Mouse (Mus musculus): ENCODE data around the gene Pepd. TPM values are rescaled to one million over a fixed set of nuclear protein-coding genes. Genes with fewer than 3 reads are reported as not detected.

Gene Pepd
- 50.8 and 53.4 TPM in 2 replicates for polyA plus RNA-seq (2015; fragmentation: Nextera tagmentation; extraction: Ambion mirVana)

DNA sequence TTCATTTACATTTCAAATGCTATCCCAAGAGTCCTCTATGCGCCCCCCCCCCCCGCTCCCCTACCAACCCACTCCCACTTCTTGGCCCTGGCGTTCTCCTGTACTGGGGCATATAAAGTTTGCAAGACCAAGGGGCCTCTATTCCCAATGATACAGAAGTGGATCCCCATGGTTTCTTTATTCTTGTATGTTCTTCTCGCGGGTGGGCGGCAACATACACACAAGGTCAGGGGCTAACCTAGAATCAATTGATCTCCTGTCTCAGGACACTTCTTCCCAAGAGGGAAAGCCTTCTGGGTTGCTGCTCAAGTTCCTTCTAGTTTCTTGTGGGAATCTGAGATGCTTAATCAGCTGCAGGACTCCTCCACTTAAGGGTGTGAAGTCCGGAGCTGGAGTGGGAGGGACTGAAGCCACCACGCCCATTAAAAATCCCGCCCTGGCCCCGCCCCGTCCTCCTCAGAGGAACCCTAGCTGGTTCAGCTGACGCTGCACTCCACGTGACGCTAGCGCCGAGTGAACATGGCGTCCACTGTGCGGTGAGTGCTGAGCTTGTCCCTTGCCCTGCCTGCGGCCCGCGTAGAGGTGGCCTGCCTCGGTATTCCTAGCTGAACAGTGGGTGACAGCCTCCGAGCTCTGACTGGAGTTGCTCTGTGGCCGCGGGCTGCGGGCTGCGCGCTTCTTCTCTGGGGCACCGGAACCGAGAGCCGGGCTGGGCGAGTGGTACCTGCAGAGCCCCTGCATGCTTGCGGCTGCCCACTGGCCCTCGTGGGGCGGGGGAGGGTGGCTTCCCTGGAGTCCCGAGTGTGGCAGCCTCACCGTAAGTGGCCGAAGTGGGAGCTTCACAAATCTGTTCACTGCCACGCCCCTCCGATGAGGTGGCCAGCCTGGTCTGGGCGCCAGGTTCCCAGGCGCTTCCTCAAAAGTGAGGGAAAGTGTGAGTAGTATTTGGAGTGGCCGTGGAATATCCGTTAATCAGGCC is at the start of gene Pepd:
TSS of gene Pepd (plus strand) at position 461 of the 979 bp plus-strand sequence.
- H3K4me3 ChIP-seq: peak within 1 kb of the TSS; percentile 95
- 6% methylated on average over 44 of the region's 44 CpGs for WGBS
- H3K4me1 ChIP-seq: peaks cover 14% of the 10 kb centered on the region
- H3K9ac ChIP-seq: peak within 1 kb of the TSS; percentile 83
- H3K27ac ChIP-seq: no peak within 1 kb of the TSS
- peaks cover 11% of the 10 kb centered on the region; the same call in 1 of the 2 replicates for H3K27me3 ChIP-seq
- no peaks in the 10 kb centered on the region for H3K9me3 ChIP-seq
- no peaks in the 10 kb centered on the region for H3K36me3 ChIP-seq
- H3K4me2 ChIP-seq: peak within 1 kb of the TSS; percentile 93
- ATAC-seq (ENCODE audit: insufficient number of reproducible peaks, insufficient read depth, low FRiP score, low TSS enrichment, low read depth): peak; percentile 93

DNA sequence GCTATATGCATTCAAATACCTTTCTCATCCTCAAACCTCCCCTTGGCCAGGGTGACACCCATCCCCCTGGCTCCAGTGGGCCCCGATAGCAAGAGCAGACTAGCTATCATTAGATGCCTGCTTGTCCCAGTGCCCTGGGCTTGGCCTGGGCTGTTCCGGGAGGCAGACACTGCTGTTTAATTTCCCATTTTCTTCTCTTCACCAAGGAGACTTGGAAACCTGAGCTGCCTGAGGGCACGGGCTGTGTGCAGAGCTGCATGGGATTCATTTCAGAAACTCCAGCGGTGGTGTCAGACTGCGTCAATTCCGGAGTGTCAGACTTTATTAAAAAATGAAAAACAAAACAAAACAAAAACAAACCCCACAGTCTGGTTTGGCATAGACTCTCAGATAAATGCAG is 44.9 kb upstream of the Pepd start:
- Histone ChIP-seq H3K4me2 (no peak overlapping the region), H3K27me3 (no peaks in the 10 kb centered on the region), H3K27ac (no peak overlapping the region), H3K9ac (no peak overlapping the region), H3K36me3 (no peaks in the 10 kb centered on the region), H3K4me1 (peaks cover 16% of the 10 kb centered on the region), H3K4me3 (no peak overlapping the region), H3K9me3 (no peaks in the 10 kb centered on the region)
- ATAC-seq (ENCODE audit: insufficient number of reproducible peaks, insufficient read depth, low FRiP score, low TSS enrichment, low read depth): no peak
- WGBS: 16% methylated on average over 6 of the region's 6 CpGs

DNA sequence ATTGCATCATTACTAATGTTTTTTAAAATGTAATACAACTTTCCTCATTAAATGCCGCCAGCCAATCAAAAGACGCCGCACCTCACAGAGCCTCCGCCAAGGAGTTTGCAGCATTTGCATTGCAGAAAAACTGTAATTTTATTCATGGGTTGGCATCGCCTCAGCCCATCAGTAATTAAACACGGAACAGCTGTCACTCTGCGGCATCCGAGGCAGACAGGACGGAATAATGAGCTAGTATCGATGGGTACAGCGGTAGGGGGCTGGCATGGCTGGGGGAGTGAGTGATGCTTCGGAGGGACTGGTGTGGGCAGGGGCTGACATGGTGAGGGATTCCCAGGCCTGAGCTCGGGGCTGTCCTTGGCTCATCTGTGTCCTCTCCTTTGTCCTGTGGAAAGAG is 42.5 kb upstream of the Pepd start:
- WGBS: 83% methylated on average over 13 of the region's 13 CpGs
- Histone ChIP-seq H3K27ac (no peak overlapping the region), H3K9ac (no peak overlapping the region), H3K9me3 (no peaks in the 10 kb centered on the region), H3K4me3 (no peak overlapping the region), H3K4me1 (peaks cover 16% of the 10 kb centered on the region), H3K4me2 (no peak overlapping the region), H3K27me3 (no peaks in the 10 kb centered on the region), H3K36me3 (no peaks in the 10 kb centered on the region)
- ATAC-seq (ENCODE audit: insufficient number of reproducible peaks, insufficient read depth, low FRiP score, low TSS enrichment, low read depth): no peak

DNA sequence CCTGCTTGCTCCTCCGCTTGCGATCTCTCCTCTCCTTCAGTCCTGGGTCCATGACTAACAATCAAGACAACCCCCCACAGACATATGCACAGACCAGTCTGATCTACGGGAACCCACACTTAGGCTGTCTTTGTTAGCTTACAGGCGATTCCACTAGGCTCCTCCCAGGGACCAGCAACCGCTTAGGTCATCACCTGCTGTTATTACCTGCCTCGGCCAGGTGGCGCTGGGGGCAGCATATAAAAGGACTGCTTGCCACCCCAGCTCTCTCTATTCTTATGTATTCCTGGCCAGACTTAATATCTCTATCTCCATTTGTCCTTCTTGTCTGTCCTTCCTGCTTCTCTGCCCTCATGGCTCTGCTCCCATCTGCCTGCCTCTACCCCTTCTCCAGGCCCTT is 35.4 kb upstream of the Pepd start:
- Histone ChIP-seq H3K27me3 (no peaks in the 10 kb centered on the region), H3K9me3 (no peaks in the 10 kb centered on the region), H3K4me3 (no peak overlapping the region), H3K9ac (no peak overlapping the region), H3K27ac (no peak overlapping the region), H3K4me2 (no peak overlapping the region), H3K36me3 (no peaks in the 10 kb centered on the region), H3K4me1 (peaks cover 8% of the 10 kb centered on the region)
- no peak for ATAC-seq (ENCODE audit: insufficient number of reproducible peaks, insufficient read depth, low FRiP score, low TSS enrichment, low read depth)
- 65% methylated on average over 7 of the region's 7 CpGs for WGBS

DNA sequence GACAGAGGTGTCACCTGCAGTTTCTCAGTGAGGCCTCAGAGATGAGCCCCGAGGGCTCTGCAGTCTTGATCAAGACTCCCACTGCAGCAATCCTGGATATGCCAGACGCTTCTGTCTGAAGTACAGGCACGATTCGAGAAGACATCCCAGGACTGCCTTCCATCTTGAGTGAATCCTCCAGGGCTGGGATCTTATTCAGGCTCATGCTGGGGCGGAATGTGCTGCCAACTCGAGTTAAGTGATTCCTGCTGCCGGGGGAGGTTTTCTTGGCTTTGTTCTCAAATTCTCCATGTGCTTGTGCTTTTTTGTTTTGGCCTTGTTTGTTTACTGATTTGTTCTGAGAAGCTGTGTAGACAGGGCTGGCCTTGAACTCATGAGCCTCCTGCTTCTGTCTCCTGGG is 34.4 kb upstream of the Pepd start:
- no peaks in the 10 kb centered on the region for H3K27me3 ChIP-seq
- H3K4me2 ChIP-seq: no peak overlapping the region
- no peak overlapping the region for H3K27ac ChIP-seq
- H3K36me3 ChIP-seq: no peaks in the 10 kb centered on the region
- H3K9me3 ChIP-seq: no peaks in the 10 kb centered on the region
- H3K4me1 ChIP-seq: peaks cover 8% of the 10 kb centered on the region
- peak overlapping the region; percentile 11; the same call in 1 of the 2 replicates for H3K9ac ChIP-seq
- ATAC-seq (ENCODE audit: insufficient number of reproducible peaks, insufficient read depth, low FRiP score, low TSS enrichment, low read depth): no peak
- WGBS: 34% methylated on average over 7 of the region's 7 CpGs
- H3K4me3 ChIP-seq: no peak overlapping the region

DNA sequence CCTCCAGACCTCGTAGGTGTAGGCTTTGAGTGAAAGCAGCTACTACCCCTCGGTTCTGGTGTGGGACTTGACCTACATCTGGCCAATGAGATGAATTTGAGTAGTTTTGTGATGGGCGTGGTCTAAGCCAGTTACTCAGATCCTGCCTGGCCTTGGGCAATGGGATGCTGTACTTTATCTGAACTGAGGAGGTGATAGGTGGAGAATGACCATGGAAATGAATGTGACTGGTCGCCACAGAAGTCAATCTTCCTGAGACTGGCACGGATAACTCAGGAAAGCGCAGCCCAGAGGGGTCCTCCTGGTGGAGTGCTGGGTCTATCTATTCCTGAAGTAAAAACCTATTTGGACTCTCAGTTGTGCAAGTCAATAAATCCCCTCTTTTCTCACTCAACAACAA is 23.7 kb upstream of the Pepd start:
- H3K4me3 ChIP-seq: no peak overlapping the region
- ATAC-seq (ENCODE audit: insufficient number of reproducible peaks, insufficient read depth, low FRiP score, low TSS enrichment, low read depth): no peak
- H3K36me3 ChIP-seq: no peaks in the 10 kb centered on the region
- no peak overlapping the region for H3K9ac ChIP-seq
- peaks cover 4% of the 10 kb centered on the region; the same call in 1 of the 2 replicates for H3K9me3 ChIP-seq
- H3K27ac ChIP-seq: peak overlapping the region; percentile 19; the same call in 1 of the 2 replicates
- H3K27me3 ChIP-seq: no peaks in the 10 kb centered on the region
- WGBS: 77% methylated on average over 6 of the region's 6 CpGs
- no peak overlapping the region for H3K4me2 ChIP-seq
- peaks cover 9% of the 10 kb centered on the region for H3K4me1 ChIP-seq

DNA sequence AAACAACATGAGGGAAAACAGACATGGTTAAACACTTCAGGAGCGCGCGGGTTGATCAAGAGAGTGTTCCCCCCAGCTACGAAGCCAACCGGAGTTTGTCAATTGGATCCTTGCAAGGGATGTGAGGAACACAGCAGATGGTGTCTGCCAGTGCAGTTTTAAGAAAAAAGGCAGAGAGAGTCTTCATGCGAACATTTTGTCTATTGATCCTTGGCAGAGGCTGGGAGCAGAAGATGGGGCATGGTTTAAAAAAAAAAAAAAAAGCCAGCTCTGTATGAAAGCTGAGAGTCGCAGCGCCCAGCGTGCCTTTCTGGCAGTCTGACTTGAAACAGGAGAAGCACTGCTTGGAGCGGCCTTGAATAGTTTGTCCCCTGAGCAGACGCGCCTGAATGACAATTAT is 23.3 kb upstream of the Pepd start:
- no peaks in the 10 kb centered on the region for H3K27me3 ChIP-seq
- H3K27ac ChIP-seq: peak overlapping the region; percentile 19; the same call in 1 of the 2 replicates
- H3K9me3 ChIP-seq: peaks cover 4% of the 10 kb centered on the region; the same call in 1 of the 2 replicates
- H3K4me2 ChIP-seq: no peak overlapping the region
- no peak overlapping the region for H3K4me3 ChIP-seq
- H3K36me3 ChIP-seq: no peaks in the 10 kb centered on the region
- ATAC-seq (ENCODE audit: insufficient number of reproducible peaks, insufficient read depth, low FRiP score, low TSS enrichment, low read depth): no peak
- no peak overlapping the region for H3K9ac ChIP-seq
- peaks cover 9% of the 10 kb centered on the region for H3K4me1 ChIP-seq
- 33% methylated on average over 12 of the region's 12 CpGs for WGBS

DNA sequence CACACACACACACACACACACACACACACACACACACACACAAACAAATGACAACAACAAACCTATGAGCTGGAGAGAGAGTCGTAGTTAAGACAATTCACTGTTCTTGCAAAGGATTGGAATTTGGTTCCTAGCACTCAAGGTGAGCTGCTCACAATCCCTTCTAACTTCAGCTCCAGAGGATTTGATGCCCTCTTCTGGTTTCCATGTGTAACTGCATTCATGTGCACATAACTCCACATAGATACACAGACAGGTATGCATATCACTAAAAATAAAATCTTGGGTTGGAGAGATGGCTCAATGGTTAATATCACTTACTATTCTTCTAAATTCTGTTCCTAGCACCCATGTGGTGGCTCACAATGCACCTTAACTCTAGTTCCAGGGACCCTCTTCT is 19.3 kb upstream of the Pepd start:
- H3K4me1 ChIP-seq: peaks cover 15% of the 10 kb centered on the region
- H3K9me3 ChIP-seq: peaks cover 4% of the 10 kb centered on the region; the same call in 1 of the 2 replicates
- no peak overlapping the region for H3K9ac ChIP-seq
- H3K36me3 ChIP-seq: no peaks in the 10 kb centered on the region
- WGBS: 67% methylated on average over 1 of the region's 1 CpGs
- no peak overlapping the region for H3K4me2 ChIP-seq
- ATAC-seq (ENCODE audit: insufficient number of reproducible peaks, insufficient read depth, low FRiP score, low TSS enrichment, low read depth): no peak
- no peaks in the 10 kb centered on the region for H3K27me3 ChIP-seq
- no peak overlapping the region for H3K27ac ChIP-seq
- no peak overlapping the region for H3K4me3 ChIP-seq

DNA sequence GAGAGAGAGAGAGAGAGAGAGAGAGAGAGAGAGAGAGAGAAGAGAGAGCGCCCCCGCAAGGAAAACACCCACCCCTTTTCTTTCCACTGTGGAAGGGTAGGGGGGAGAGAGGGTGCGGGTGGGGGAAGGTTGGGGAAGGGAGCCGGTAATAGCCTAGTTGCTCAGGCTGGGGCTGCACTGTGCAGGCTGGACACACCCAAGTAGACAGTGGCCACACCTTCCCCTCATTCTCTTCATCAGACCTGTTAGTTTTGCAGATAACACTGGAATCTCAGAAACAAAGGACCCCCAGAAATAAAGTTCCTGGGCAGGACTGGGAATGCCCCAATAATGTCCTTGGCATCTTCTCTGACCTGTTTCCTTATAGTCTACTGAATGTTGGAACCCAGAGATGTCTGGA is 15.7 kb upstream of the Pepd start:
- ATAC-seq (ENCODE audit: insufficient number of reproducible peaks, insufficient read depth, low FRiP score, low TSS enrichment, low read depth): no peak
- H3K9me3 ChIP-seq: peaks cover 4% of the 10 kb centered on the region; the same call in 1 of the 2 replicates
- no peak overlapping the region for H3K4me3 ChIP-seq
- H3K36me3 ChIP-seq: no peaks in the 10 kb centered on the region
- WGBS: 75% methylated on average over 4 of the region's 4 CpGs
- H3K4me1 ChIP-seq: peaks cover 9% of the 10 kb centered on the region
- H3K4me2 ChIP-seq: no peak overlapping the region
- H3K27ac ChIP-seq: no peak overlapping the region
- no peaks in the 10 kb centered on the region for H3K27me3 ChIP-seq
- H3K9ac ChIP-seq: no peak overlapping the region

DNA sequence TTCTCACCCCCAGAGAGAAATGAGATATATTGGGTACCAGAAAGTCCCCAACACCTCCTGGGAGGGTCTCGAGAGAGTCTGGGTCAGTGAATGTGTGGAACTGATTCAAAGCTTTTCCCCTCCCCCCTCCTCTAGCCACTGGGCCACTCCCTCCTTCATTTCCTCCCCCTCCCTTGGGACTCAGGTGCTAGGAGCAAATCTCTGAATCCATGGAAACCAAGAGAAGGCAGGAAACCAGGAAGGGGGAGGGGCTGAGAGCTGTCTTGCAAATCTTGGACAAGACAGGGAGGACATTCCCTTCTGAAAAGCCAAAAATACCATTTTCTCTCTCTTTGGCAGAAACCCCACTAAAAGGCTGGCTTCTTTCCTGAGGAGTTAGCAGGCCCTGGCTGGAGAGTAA is 15.1 kb upstream of the Pepd start:
- no peak overlapping the region for H3K9ac ChIP-seq
- peaks cover 4% of the 10 kb centered on the region; the same call in 1 of the 2 replicates for H3K9me3 ChIP-seq
- no peak overlapping the region for H3K4me3 ChIP-seq
- WGBS: 3% methylated on average over 1 of the region's 1 CpGs
- H3K36me3 ChIP-seq: no peaks in the 10 kb centered on the region
- no peaks in the 10 kb centered on the region for H3K27me3 ChIP-seq
- ATAC-seq (ENCODE audit: insufficient number of reproducible peaks, insufficient read depth, low FRiP score, low TSS enrichment, low read depth): no peak
- no peak overlapping the region for H3K4me2 ChIP-seq
- H3K4me1 ChIP-seq: peaks cover 9% of the 10 kb centered on the region
- H3K27ac ChIP-seq: no peak overlapping the region

DNA sequence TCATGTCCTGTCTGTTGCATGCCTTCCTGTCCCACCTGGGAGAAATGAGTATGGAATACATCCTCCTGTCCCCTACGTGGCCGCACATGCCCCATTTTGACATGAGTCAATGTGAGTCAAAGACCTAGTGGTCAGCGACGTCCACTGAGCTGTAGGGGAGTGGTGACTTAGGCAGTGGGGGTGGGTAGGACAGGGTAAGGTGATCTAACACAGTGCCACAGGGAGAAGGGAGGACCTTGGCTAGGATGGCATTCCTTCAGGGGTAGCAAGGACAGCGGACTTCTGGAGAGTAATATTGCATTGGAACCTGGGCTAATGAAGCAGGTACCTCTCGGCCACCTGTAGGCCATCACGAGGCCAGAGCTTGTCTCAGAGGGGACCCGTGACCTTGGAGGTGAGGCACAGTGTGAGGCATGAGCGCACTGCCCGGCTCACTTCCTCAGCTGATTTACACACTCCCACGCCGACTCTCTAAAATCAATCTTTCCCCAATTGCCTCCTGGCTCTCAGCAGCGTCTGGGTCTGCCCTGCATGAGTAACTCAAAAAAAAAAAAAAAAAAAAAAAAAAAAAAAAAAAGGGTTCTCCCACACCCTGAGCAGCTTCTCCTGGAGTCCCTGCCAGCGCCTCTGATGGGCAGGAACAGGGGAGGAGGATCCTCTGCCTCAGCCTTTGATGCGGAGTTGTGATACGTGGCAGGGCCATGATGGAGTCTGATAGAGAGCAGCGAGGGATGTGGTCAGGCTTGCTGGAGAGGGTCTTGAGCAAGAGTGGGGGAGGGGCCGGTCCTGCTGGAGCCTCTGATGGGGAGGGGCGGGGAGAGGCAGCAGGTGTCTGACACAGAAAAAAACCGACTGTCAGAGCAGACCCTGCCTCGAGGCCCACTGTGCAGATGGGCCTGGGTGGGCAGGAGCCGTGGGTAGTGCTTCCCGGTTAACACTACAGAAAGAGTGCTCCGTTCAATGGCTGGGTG is 1.8 kb upstream of the Pepd start:
- H3K4me1 ChIP-seq: peaks cover 14% of the 10 kb centered on the region
- 34% methylated on average over 24 of the region's 24 CpGs for WGBS
- ATAC-seq (ENCODE audit: insufficient number of reproducible peaks, insufficient read depth, low FRiP score, low TSS enrichment, low read depth): no peak

More for the DNA sequence above, 1.8 kb upstream of the Pepd start:
- H3K9me3 ChIP-seq: no peaks in the 10 kb centered on the region
- H3K27ac ChIP-seq: no peak overlapping the region
- H3K4me2 ChIP-seq: no peak overlapping the region
- peaks cover 11% of the 10 kb centered on the region; the same call in 1 of the 2 replicates for H3K27me3 ChIP-seq
- H3K36me3 ChIP-seq: no peaks in the 10 kb centered on the region
- no peak overlapping the region for H3K9ac ChIP-seq
- no peak overlapping the region for H3K4me3 ChIP-seq
